9 mouse cellular contexts compared by ENCODE assay signal in genomic region chr13:28651810-28652209, GRCm38 (mm10).
DNase-seq lines count a peak whose midpoint lies in the region; ATAC-seq and TF ChIP-seq lines count a peak whose summit lies in the region.
"Had no signal": no experiment of that assay in that cellular context is flagged by ENCODE, and none has a peak within 500 bp of the region (broad histone marks: within the 10 kb centered on the region; RNA-seq: fewer than 3 reads in every experiment).

No protein-coding gene starts in this region.

- no peak overlapping the region for H3K4me2 ChIP-seq in neural tube, embryonic 13.5 days
- H3K4me2 ChIP-seq in heart, postnatal 0 days (ENCODE audit: low read depth, low read length): no peak overlapping the region
- no peak overlapping the region for H3K4me2 ChIP-seq in limb, embryonic 15.5 days
- H3K4me2 ChIP-seq in intestine, postnatal 0 days (replicated peaks; ENCODE audit: low read depth): no peak overlapping the region
- H3K4me2 ChIP-seq: midbrain, embryonic 12.5 days had no signal

- H3K36me3 ChIP-seq in neural tube, embryonic 13.5 days: no peaks in the 10 kb centered on the region
- H3K36me3 ChIP-seq in heart, postnatal 0 days (replicated peaks; ENCODE audit: control insufficient read depth, insufficient read depth, low read length): no peaks in the 10 kb centered on the region
- no peaks in the 10 kb centered on the region for H3K36me3 ChIP-seq in limb, embryonic 15.5 days
- no peaks in the 10 kb centered on the region for H3K36me3 ChIP-seq in intestine, postnatal 0 days (ENCODE audit: control insufficient read depth, insufficient read depth)

- H3K27me3 ChIP-seq in neural tube, embryonic 13.5 days: no peaks in the 10 kb centered on the region
- H3K27me3 ChIP-seq in heart, postnatal 0 days (ENCODE audit: control insufficient read depth, insufficient read depth, low read length): no peaks in the 10 kb centered on the region
- no peaks in the 10 kb centered on the region for H3K27me3 ChIP-seq in limb, embryonic 15.5 days
- no peaks in the 10 kb centered on the region for H3K27me3 ChIP-seq in intestine, postnatal 0 days (replicated peaks; ENCODE audit: control insufficient read depth, insufficient read depth, low read length)
- H3K27me3 ChIP-seq: midbrain, embryonic 12.5 days had no signal

- 77% methylated on average over 2 of the region's 2 CpGs for WGBS in neural tube, embryonic 13.5 days
- WGBS in heart, postnatal 0 days: 90% methylated on average over 2 of the region's 2 CpGs
- WGBS in limb, embryonic 15.5 days: 60% methylated on average over 2 of the region's 2 CpGs
- WGBS in intestine, postnatal 0 days: 90% methylated on average over 2 of the region's 2 CpGs

- no peak overlapping the region for H3K27ac ChIP-seq in neural tube, embryonic 13.5 days (replicated peaks)
- H3K27ac ChIP-seq in heart, postnatal 0 days (ENCODE audit: low read depth): no peak overlapping the region
- H3K27ac ChIP-seq in limb, embryonic 15.5 days: peak overlapping the region; percentile 50
- no peak overlapping the region for H3K27ac ChIP-seq in intestine, postnatal 0 days (ENCODE audit: low read depth, low read length)
- H3K27ac ChIP-seq: midbrain, embryonic 12.5 days had no signal

- no peaks in the 10 kb centered on the region for H3K9me3 ChIP-seq in neural tube, embryonic 13.5 days
- no peaks in the 10 kb centered on the region for H3K9me3 ChIP-seq in heart, postnatal 0 days (replicated peaks; ENCODE audit: control insufficient read depth, low read length)
- H3K9me3 ChIP-seq in limb, embryonic 15.5 days: no peaks in the 10 kb centered on the region
- no peaks in the 10 kb centered on the region for H3K9me3 ChIP-seq in intestine, postnatal 0 days (ENCODE audit: control insufficient read depth)
- H3K9me3 ChIP-seq: midbrain, embryonic 12.5 days had no signal

- no peak overlapping the region for H3K4me3 ChIP-seq in neural tube, embryonic 13.5 days
- no peak overlapping the region for H3K4me3 ChIP-seq in heart, postnatal 0 days (ENCODE audit: low read depth, low read length)
- no peak overlapping the region for H3K4me3 ChIP-seq in limb, embryonic 15.5 days
- no peak overlapping the region for H3K4me3 ChIP-seq in intestine, postnatal 0 days (ENCODE audit: low read depth, low read length)
- H3K4me3 ChIP-seq: midbrain, embryonic 12.5 days had no signal

- DNase-seq in cerebellum, adult 18-20 months: no peak
- DNase-seq in neural tube, embryonic 10.5 days (ENCODE audit: extremely low spot score, low spot score): no peak
- peak; percentile 48 for DNase-seq in heart, postnatal 0 days (ENCODE audit: low spot score)
- no peak for DNase-seq in B cell, adult 2 months

- H3K9ac ChIP-seq in neural tube, embryonic 13.5 days: no peak overlapping the region
- no peak overlapping the region for H3K9ac ChIP-seq in heart, postnatal 0 days (replicated peaks; ENCODE audit: low read depth, low read length)
- H3K9ac ChIP-seq in limb, embryonic 15.5 days: no peak overlapping the region
- H3K9ac ChIP-seq in intestine, postnatal 0 days (ENCODE audit: low read depth, low read length): no peak overlapping the region
- H3K9ac ChIP-seq: midbrain, embryonic 12.5 days had no signal

- H3K4me1 ChIP-seq in neural tube, embryonic 13.5 days (replicated peaks): peaks cover 24% of the 10 kb centered on the region
- H3K4me1 ChIP-seq in heart, postnatal 0 days (ENCODE audit: control insufficient read depth, insufficient read depth): peaks cover 7% of the 10 kb centered on the region; the same call in 1 of the 2 replicates
- peaks cover 20% of the 10 kb centered on the region for H3K4me1 ChIP-seq in limb, embryonic 15.5 days
- no peaks in the 10 kb centered on the region; the same call in 1 of the 2 replicates for H3K4me1 ChIP-seq in intestine, postnatal 0 days (replicated peaks; ENCODE audit: control insufficient read depth, insufficient read depth, low read length)
- H3K4me1 ChIP-seq: midbrain, embryonic 12.5 days had no signal

- TF ChIP-seq EP300 in heart, postnatal 0 days (IDR thresholded peaks at IDR 0.05; ENCODE audit: low read depth): no peak

- TF ChIP-seq CTCF in heart, postnatal 0 days (IDR thresholded peaks at IDR 0.05; ENCODE audit: low read depth): no peak
- no peak for TF ChIP-seq CTCF in intestine, postnatal 0 days (IDR thresholded peaks at IDR 0.05; ENCODE audit: low read depth)

- 0 out of 2 replicates have a peak, but pooled peaks have one; percentile 40 for ATAC-seq in cerebellum, adult (ENCODE audit: insufficient number of reproducible peaks, low FRiP score, low TSS enrichment)
- peak; percentile 73 for ATAC-seq in neural tube, embryonic 13.5 days (ENCODE audit: low read depth)
- no peak for ATAC-seq in heart, postnatal 0 days (ENCODE audit: insufficient read depth, low read depth)
- ATAC-seq in limb, embryonic 15.5 days (ENCODE audit: insufficient number of reproducible peaks, low FRiP score, low TSS enrichment, low read depth): peak; percentile 40; the same call in 1 of the 2 replicates
- ATAC-seq in intestine, postnatal 0 days: no peak

Comparison
In these comparisons a context has a peak if more than half of its experiments do, and no peak if none do; other contexts are left out.
1. ATAC-seq: peak in cerebellum, adult (single experiment), neural tube, embryonic 13.5 days (single experiment) and limb, embryonic 15.5 days (single experiment); none in heart, postnatal 0 days (single experiment) and intestine, postnatal 0 days (single experiment).